Mouse (Mus musculus) adrenal gland, postnatal 14 days (tissue): ENCODE results near the gene Ampd2. TPM values are rescaled to one million over a fixed set of nuclear protein-coding genes. Genes with fewer than 3 reads are reported as not detected.

Experiments
- DNase-seq: peaks from one replicate; pipeline ENCODE4 v3.0.0; 2021; ENCODE audit warnings: mixed read lengths
- total RNA-seq: library from RNA; stranded (reverse); gene quantifications from 2 replicates; pipeline ENCODE4 v1.2.3, GENCODE M21; 2021

The Ampd2 gene
- total RNA-seq, 1 experiment from 2014 or later: 117 TPM

DNA sequence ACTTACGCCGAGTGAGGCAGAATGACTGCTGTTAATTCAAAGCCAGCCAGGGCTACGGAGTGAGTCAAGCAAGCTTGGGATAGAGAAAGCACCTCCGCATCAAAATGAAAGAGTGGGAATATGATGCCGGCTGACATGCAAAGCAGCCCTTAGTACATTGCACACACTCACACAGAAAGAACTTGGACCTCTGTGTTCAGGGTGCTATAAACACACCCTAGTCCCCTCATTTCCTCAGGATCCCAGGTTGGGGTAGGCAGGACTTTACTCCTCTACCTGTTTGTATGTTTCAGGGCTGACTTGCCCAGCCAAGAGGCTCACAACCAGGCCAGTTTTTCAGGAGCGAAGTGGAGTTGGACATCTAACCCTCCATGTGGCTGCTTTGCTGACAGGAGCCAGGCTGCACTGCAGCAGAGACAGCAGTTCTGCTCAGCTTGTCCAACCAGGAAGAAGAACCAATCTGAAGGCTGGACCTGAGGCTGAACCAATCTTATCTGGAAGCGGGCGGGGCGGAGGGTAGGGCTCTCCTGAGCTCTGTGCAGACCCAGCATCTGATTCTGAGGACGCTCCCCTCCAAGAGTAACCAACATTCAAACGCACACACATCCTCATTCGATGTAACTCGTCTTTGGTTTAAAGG is 17.1 kb downstream of the Ampd2 start:
- peak; percentile 64 for DNase-seq

DNA sequence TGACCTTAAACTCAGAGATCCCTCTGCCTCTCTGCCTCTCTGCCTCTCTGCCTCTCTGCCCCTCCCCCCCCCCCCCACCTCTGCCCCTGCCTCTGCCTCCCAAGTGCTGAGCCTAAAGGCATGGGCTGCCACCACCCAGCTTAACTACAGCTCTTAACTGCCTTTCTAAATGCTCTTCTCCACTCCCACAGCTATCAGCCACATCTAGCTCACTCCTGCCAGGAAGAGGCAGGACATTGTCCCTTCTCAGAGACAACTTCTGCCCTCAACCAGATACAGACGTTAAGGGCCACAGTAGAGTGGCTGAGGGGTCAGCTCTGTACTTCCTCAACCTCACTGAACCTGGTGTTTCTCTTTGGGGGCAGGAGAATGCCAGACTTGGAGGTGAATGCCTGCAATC is 17.6 kb downstream of the Ampd2 start:
- no peak for DNase-seq

DNA sequence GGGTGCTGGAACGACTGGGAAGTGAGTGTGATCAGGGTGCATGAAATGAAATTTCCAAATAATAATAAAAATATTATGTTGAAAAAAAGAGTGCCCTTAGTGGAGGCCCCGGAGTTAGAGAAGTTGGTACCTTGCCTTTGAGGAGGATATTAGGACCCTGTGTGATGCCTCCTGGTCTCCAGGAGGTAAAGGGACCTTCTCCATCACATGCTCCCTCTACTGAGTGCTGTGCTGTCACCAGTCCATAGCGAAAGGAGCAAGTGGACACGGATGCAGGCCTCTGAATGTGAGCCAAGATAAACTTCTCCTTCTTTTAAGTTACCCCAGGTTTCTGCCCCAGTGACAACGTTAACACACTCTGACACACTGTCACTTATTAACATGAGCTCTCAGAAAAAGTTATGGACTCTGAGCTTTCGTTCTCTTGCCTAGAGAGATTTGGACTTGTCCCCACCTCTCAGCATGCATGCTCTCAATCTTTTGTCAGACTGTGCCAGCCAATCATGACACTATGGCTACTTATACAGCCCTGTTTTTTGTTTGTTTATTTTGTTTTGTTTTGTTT is 19.0 kb downstream of the Ampd2 start:
- no peak for DNase-seq

DNA sequence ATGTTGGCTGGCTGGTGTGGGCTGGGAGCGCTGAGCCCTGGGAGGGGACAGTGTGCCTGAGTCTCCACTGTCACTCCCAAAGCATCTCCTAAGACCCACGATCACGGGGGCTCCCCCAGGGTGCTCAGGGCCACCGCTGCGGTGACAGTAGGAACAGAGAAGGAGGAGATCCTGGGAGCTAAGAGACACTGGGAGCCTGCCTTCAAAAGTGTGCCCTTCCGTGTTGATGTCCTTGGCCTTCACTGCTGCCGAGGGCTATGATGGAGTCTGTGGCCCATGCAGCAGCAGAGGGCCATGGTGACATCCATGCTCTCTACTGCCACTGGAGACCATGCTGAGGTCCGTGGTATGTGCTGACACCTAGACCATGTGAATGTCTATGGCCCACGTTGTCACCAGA is 20.9 kb downstream of the Ampd2 start:
- DNase-seq: no peak

GRCm38 (mm10) chr3:108064672-108065071 is 21.8 kb downstream of the Ampd2 start:
- no peak for DNase-seq

DNA sequence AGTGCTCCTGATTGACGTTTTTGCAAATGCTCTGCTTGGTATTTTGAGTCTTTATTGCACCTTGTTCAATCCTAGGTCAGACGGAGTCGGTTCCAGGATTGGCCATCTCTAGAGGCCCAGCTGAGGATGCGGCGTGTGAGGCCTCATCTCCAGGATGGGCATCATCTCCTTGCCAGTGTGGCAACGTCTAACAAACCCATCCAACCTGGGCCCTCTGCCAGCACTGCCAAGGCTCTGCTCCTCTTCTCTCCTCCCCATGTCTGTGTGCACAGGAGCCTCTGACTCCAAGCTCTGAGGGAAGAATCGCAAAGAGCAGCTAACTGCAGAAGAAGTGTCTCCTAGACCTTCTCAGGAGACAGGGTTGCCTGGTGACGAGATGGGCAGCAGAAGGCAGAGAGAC is 23.8 kb downstream of the Ampd2 start:
- DNase-seq: peak; percentile 59

DNA sequence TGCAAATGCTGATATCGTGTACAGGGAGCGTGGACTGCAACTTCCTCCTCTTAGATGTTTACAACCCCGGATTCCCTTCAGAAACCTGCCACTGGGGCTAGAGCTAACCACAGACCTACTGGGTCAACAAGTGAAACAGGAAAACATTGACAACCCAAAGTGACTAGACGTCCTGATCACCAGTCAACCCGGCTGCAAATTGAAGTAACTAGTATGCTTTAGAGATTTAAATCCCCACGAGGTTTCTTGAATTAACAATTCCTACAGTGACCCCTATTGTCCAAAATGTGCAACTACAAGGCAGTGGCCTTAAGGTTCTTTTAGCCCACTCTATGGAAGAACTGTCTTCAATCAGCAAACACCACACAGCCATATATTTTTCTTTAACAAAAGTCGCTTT is 25.0 kb downstream of the Ampd2 start:
- DNase-seq: peak; percentile 61

DNA sequence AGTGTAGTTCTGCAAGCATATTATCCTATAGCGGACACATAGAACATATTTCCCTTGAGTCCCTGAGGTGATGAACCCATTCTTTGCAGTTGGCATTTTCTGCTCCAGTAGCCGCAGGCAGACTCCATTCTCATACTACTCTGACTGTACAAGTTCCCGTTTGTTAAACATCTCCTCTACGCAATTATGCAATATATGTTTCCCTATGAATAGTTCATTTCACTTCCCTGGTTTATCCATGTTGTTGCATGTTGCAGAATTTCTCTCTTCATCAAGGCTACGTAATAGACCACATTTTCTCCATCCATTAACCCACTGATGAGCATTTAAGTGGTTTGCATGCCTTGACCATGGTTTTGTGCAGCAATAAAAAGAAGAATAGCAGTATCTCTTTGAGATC is 36.0 kb downstream of the Ampd2 start:
- no peak for DNase-seq

- DNase-seq: no peak
Measured at GRCm38 (mm10) chr3:108048306-108048705, 38.1 kb downstream of the Ampd2 start.

GRCm38 (mm10) chr3:108046944-108047655 is 39.4 kb downstream of the Ampd2 start:
- no peak for DNase-seq

- peak; percentile 93 for DNase-seq
Measured at GRCm38 (mm10) chr3:108044394-108045140, 41.9 kb downstream of the Ampd2 start, which contains the start of gene Gstm4. Gene Gstm4, minus strand, starts transcription at chr3:108044894.

GRCm38 (mm10) chr3:108033156-108033555 is 53.3 kb downstream of the Ampd2 start:
- no peak for DNase-seq

DNA sequence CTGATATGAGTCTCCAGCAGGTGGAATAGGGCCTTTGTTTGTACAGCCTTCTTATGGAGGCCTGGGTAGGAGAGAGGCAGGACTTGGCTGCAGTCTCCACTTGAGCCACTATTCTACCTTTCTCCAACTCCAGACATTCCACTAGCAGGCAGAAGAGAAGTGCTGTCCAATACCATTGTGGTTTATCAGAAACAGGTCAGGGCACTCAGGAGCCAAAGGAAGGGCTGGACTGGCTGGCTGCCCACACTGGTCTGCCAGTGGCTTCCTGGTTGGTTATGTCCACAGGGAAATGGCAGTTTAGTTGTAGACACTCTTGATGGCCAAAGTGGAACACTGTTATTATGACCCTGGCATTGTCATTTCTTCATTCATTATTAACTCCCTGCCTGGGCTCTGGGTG is 54.3 kb downstream of the Ampd2 start:
- no peak for DNase-seq

DNA sequence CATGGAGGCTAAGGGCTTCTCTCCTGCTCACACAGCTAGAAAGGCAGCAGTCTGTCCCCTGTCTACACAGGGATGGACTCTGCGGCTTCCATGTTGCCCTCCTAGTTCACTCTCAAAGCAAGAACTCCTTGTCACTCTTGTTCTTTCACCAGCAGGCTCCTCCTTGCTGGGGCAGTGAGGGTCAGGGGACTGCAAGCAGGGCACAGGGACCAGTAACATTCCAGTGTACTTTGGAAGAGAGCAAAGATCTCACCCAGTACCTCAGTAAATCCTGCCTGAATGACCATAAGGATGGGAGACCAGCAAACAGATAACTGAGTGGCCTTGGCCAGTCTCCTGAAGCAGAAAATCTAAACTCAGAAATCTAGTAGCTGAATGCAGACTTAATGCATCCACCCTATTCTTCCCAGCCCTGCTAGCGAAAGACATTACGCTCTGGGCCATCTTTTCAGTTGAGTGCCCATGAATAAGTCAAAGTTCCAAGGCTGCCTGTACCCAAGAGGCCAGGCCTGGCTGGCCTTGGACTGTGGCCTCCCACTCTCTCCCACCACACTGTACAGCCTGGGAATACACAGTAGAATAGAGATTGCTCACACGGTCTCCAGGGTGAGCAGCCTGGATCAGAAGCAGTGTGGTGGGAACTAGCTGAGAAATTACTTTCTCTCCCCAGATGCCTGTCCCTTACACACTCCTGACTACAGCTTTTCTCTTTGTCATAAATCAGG is 57.6 kb downstream of the Ampd2 start:
- DNase-seq: no peak

DNA sequence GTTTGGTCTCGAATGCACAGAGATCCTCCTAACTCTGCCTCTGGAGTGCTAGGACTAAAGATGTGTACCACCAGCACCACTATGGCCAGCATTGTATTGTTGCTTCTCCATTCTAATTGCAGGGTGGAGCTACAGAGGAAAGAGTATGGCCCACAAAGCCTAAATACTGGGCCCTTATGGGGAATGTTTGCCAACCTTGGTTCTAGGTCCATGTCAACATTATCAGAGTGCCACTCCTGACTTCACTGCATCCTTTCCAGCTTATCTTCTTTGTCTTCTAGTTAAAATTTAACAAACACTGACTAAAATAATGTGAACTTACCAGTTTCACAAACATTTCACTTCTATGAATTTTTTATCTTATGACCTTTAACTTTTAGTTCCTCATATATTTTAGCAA is 59.9 kb downstream of the Ampd2 start:
- no peak for DNase-seq

GRCm38 (mm10) chr3:108026049-108026448 is 60.4 kb downstream of the Ampd2 start:
- no peak for DNase-seq

GRCm38 (mm10) chr3:108025318-108025717 is 61.1 kb downstream of the Ampd2 start:
- no peak for DNase-seq

Other genes with a start within 250 kb of the Ampd2 start
- gene Eps8l3, start 209.4 kb downstream of the Ampd2 start, total RNA-seq: not detected in 2 replicates
- 28.2 and 30.2 TPM in 2 replicates for gene Gstm5, start 190.8 kb downstream of the Ampd2 start, total RNA-seq
- 52.8 and 70.5 TPM in 2 replicates for gene Gstm7, start 154.8 kb downstream of the Ampd2 start, total RNA-seq
- 3.3 and 5.9 TPM in 2 replicates for gene Gstm6, start 142.9 kb downstream of the Ampd2 start, total RNA-seq
- 2.1 TPM in 1 of 2 replicates, not detected in the other for gene Gstm3, start 117.4 kb downstream of the Ampd2 start, total RNA-seq
- 109 and 111 TPM in 2 replicates for gene Gstm2, start 100.2 kb downstream of the Ampd2 start, total RNA-seq
- gene Gstm1, start 68.7 kb downstream of the Ampd2 start, total RNA-seq: 145 and 158 TPM in 2 replicates
- 11.2 and 12.3 TPM in 2 replicates for gene Gstm4, start 41.8 kb downstream of the Ampd2 start, total RNA-seq
- gene Gnat2, start 6.1 kb upstream of the Ampd2 start, total RNA-seq: 9.8 and 12.6 TPM in 2 replicates
- gene Gnai3, start 59.5 kb upstream of the Ampd2 start, total RNA-seq: 134 and 140 TPM in 2 replicates
- 0.23 TPM in 1 of 2 replicates, not detected in the other for gene Gpr61, start 68.2 kb upstream of the Ampd2 start, total RNA-seq
- gene Amigo1, start 99.7 kb upstream of the Ampd2 start, total RNA-seq: 19.3 and 19.5 TPM in 2 replicates
- 5.7 and 9.6 TPM in 2 replicates for gene Cyb561d1, start 114.6 kb upstream of the Ampd2 start, total RNA-seq
- 8.1 and 10.2 TPM in 2 replicates for gene Atxn7l2, start 124.3 kb upstream of the Ampd2 start, total RNA-seq
- 0.15 and 0.22 TPM in 2 replicates for gene Sypl2, start 140.0 kb upstream of the Ampd2 start, total RNA-seq
- 83.9 and 86.4 TPM in 2 replicates for gene Psma5, start 170.3 kb upstream of the Ampd2 start, total RNA-seq
- gene Sort1, start 197.4 kb upstream of the Ampd2 start, total RNA-seq: 42.0 and 45.7 TPM in 2 replicates